34 mouse cellular contexts compared by ENCODE assay signal in the genomic region with DNA sequence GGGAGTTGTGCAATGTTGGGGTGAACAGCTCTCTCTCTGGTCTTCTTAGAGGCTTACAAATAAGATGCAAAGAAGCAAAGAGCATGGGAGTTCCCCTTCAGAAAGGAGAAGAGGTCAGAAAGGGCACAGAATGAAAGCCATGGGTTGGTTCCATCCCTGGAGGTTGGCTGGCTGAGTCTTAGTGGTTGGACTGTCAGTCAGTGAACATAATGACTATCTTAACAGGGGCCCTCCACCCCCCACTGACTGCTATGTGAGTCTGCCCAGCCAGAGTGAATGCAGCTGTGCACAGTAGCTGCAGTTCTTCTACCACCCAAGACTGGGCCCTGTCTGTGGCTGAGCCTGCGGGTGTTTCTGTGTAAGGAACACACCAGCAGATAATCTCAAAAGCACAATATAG. TPM values are rescaled to one million over a fixed set of nuclear protein-coding genes. Genes with fewer than 3 reads are reported as not detected.
DNase-seq lines count a peak whose midpoint lies in the region; ATAC-seq and TF ChIP-seq lines count a peak whose summit lies in the region.
"Had no signal": no experiment of that assay in that cellular context is flagged by ENCODE, and none has a peak within 500 bp of the region (broad histone marks: within the 10 kb centered on the region; RNA-seq: fewer than 3 reads in every experiment).

No protein-coding gene starts in this region.

- no peaks in the 10 kb centered on the region for H3K36me3 ChIP-seq in kidney, embryonic 16.5 days (ENCODE audit: insufficient read depth, low read length)
- H3K36me3 ChIP-seq in CH12.LX (replicated peaks in 1 of 2; ENCODE audit: control insufficient read depth in 1 of 2, insufficient read depth in 1 of 2, low read length in 1 of 2), result no peaks in the 10 kb centered on the region
- H3K36me3 ChIP-seq: forebrain, embryonic 10.5 days; G1E; hindbrain, embryonic 10.5 days; hindbrain, embryonic 13.5 days had no signal

- DNase-seq in embryo, embryonic 11 days, result peak; percentile 2
- no peak for DNase-seq in embryo, embryonic 9.5 days (ENCODE audit: extremely low spot score)
- no peak for DNase-seq in kidney, adult 11 months
- DNase-seq in kidney, postnatal 4 days, result peak; percentile 2 to 17
- no peak for DNase-seq in kidney, postnatal 14 days
- DNase-seq in CH12.LX (ENCODE audit: extremely low read depth), result peak; percentile 95
- no peak for DNase-seq in layer of hippocampus, postnatal 10 days (ENCODE audit: low spot score in 2 of 2)
- DNase-seq: adrenal gland, postnatal 10 days; adrenal gland, postnatal 36 days; cerebellum, adult 11 months; cerebellum, adult 2 months; cerebellum, adult 9-11 months; cerebellum, postnatal 25 days; gastrocnemius, postnatal 10 days; gastrocnemius, postnatal 36 days had no signal

- peak; percentile 10 for TF ChIP-seq RAD21 in CH12.LX (IDR thresholded peaks at IDR 0.05; ENCODE audit: low read depth, low read length)

- H3K4me3 ChIP-seq in kidney, embryonic 16.5 days (ENCODE audit: low read length), result no peak overlapping the region
- H3K4me3 ChIP-seq in CH12.LX (replicated peaks in 1 of 3; ENCODE audit: low read depth in 2 of 3, low read length in 2 of 3, poor library complexity in 1 of 3), result no peak overlapping the region
- H3K4me3 ChIP-seq: forebrain, embryonic 10.5 days; forebrain, embryonic 13.5 days; hindbrain, embryonic 10.5 days; hindbrain, embryonic 13.5 days had no signal

- no peaks in the 10 kb centered on the region for H3K4me1 ChIP-seq in kidney, embryonic 16.5 days (ENCODE audit: insufficient read depth, low read length)
- peaks cover 13 to 33% of the 10 kb centered on the region in 2 experiments for H3K4me1 ChIP-seq in CH12.LX (ENCODE audit: control insufficient read depth in 1 of 2, insufficient read depth in 2 of 2)
- H3K4me1 ChIP-seq: forebrain, embryonic 13.5 days; hindbrain, embryonic 13.5 days had no signal

- ATAC-seq in kidney, embryonic 16.5 days (ENCODE audit: low FRiP score, low TSS enrichment), result 0 out of 2 replicates have a peak, but pooled peaks have one; percentile 27
- ATAC-seq: forebrain, embryonic 13.5 days; forebrain, embryonic 16.5 days; hindbrain, embryonic 16.5 days; Patski had no signal

- in situ Hi-C loops in CH12.LX (cut with MboI; ENCODE audit: low pct_ligation_motif_present, low pct_unique_long_range_greater_than_20kb, low sequenced_read_pairs), result no loop called here

- no peaks in the 10 kb centered on the region for H3K27me3 ChIP-seq in kidney, embryonic 16.5 days (ENCODE audit: insufficient read depth, low read length)
- no peaks in the 10 kb centered on the region for H3K27me3 ChIP-seq in CH12.LX (replicated peaks)
- H3K27me3 ChIP-seq: forebrain, embryonic 13.5 days; hindbrain, embryonic 13.5 days; Patski had no signal

- dilution Hi-C loops in CH12.LX (cut with MboI; ENCODE audit: extremely low pct_ligation_motif_present, extremely low pct_unique_long_range_greater_than_20kb, low sequenced_read_pairs), result no loop called here

- H3K9me3 ChIP-seq in kidney, embryonic 16.5 days (ENCODE audit: low read length), result no peaks in the 10 kb centered on the region
- H3K9me3 ChIP-seq in CH12.LX (replicated peaks; ENCODE audit: low read length), result peaks cover 3% of the 10 kb centered on the region
- H3K9me3 ChIP-seq: forebrain, embryonic 10.5 days; forebrain, embryonic 13.5 days; hindbrain, embryonic 10.5 days; hindbrain, embryonic 13.5 days had no signal

- no peaks in the 10 kb centered on the region for H3K79me2 ChIP-seq in CH12.LX (replicated peaks; ENCODE audit: control insufficient read depth, extremely low read depth, insufficient read depth, poor library complexity, severe bottlenecking)

- no peak for TF ChIP-seq CTCF in CH12.LX (conservative IDR thresholded peaks at IDR 0.05 in 1 of 2, IDR thresholded peaks at IDR 0.05 in 1 of 2; ENCODE audit: low read depth in 2 of 2, low read length in 2 of 2)

- no peak overlapping the region for H3K9ac ChIP-seq in kidney, embryonic 16.5 days (replicated peaks; ENCODE audit: low read length)
- no peak overlapping the region; the same call in 1 of the 2 replicates for H3K9ac ChIP-seq in CH12.LX (ENCODE audit: insufficient read depth, low read depth)
- H3K9ac ChIP-seq: forebrain, embryonic 13.5 days; hindbrain, embryonic 13.5 days had no signal

- TF ChIP-seq POLR2A in CH12.LX (IDR thresholded peaks at IDR 0.05; ENCODE audit: low read depth, low read length), result 0 out of 2 replicates have a peak, but pooled peaks have one; percentile 36

- peak; percentile 69 for TF ChIP-seq EP300 in CH12.LX (IDR thresholded peaks at IDR 0.05; ENCODE audit: low read length)

- no peak overlapping the region for H3K4me2 ChIP-seq in kidney, embryonic 16.5 days (replicated peaks; ENCODE audit: low read depth, low read length)
- H3K4me2 ChIP-seq in CH12.LX (ENCODE audit: insufficient read depth, low read depth, poor library complexity, severe bottlenecking), result no peak overlapping the region
- H3K4me2 ChIP-seq: forebrain, embryonic 13.5 days; heart, embryonic 11.5 days; hindbrain, embryonic 13.5 days had no signal

- WGBS in kidney, embryonic 16.5 days, result 61% methylated on average over 1 of the region's 1 CpGs

- no peak overlapping the region for H3K27ac ChIP-seq in kidney, embryonic 16.5 days (ENCODE audit: low read length)
- H3K27ac ChIP-seq in CH12.LX (ENCODE audit: insufficient read depth, low read depth), result no peak overlapping the region
- H3K27ac ChIP-seq: forebrain, embryonic 10.5 days; forebrain, embryonic 13.5 days; hindbrain, embryonic 10.5 days; hindbrain, embryonic 13.5 days had no signal

TF ChIP-seq in CH12.LX, 34 proteins besides CTCF, POLR2A, EP300 and RAD21:
- no peak for TF ChIP-seq BHLHE40 (IDR thresholded peaks at IDR 0.05; ENCODE audit: low read depth, low read length)
- TF ChIP-seq NELFE (IDR thresholded peaks at IDR 0.05; ENCODE audit: low read depth, low read length), result peak; percentile 38; the same call in 1 of the 2 replicates
- TF ChIP-seq TCF12 (IDR thresholded peaks at IDR 0.05; ENCODE audit: low read depth, low read length), result peak; percentile 79
- no peak for TF ChIP-seq NRF1 (IDR thresholded peaks at IDR 0.05; ENCODE audit: low read depth, low read length)
- peak; percentile 57; the same call in 1 of the 2 replicates for TF ChIP-seq MEF2A (IDR thresholded peaks at IDR 0.05; ENCODE audit: borderline replicate concordance, low read depth, low read length)
- no peak for TF ChIP-seq USF2 (conservative IDR thresholded peaks at IDR 0.05; ENCODE audit: low read depth, low read length)
- no peak; the same call in 1 of the 2 replicates for TF ChIP-seq SMC3 (IDR thresholded peaks at IDR 0.05; ENCODE audit: low read depth, low read length)
- TF ChIP-seq MXI1 (IDR thresholded peaks at IDR 0.05; ENCODE audit: low read depth, low read length), result no peak
- TF ChIP-seq CHD1 (IDR thresholded peaks at IDR 0.05; ENCODE audit: low read depth, low read length), result no peak; the same call in 1 of the 2 replicates
- TF ChIP-seq ZNF384 (IDR thresholded peaks at IDR 0.05; ENCODE audit: low read depth, low read length), result no peak
- TF ChIP-seq POLR2AphosphoS2 (IDR thresholded peaks at IDR 0.05; ENCODE audit: low read depth, low read length), result no peak
- TF ChIP-seq IRF4 (IDR thresholded peaks at IDR 0.05; ENCODE audit: low read depth, low read length), result peak; percentile 77
- peak; percentile 67; the same call in 1 of the 2 replicates for TF ChIP-seq CHD2 (IDR thresholded peaks at IDR 0.05; ENCODE audit: low read length)
- TF ChIP-seq GABPA (IDR thresholded peaks at IDR 0.05; ENCODE audit: insufficient replicate concordance, low read depth, low read length), result no peak
- TF ChIP-seq MYC (IDR thresholded peaks at IDR 0.05; ENCODE audit: low read depth, low read length), result 0 out of 2 replicates have a peak, but pooled peaks have one; percentile 25
- TF ChIP-seq MAFK (IDR thresholded peaks at IDR 0.05; ENCODE audit: insufficient replicate concordance, low read length), result no peak
- TF ChIP-seq JUN (IDR thresholded peaks at IDR 0.05; ENCODE audit: insufficient read depth, low read depth, low read length), result no peak
- no peak for TF ChIP-seq PAX5 (IDR thresholded peaks at IDR 0.05; ENCODE audit: low read length)
- TF ChIP-seq ZKSCAN1 (IDR thresholded peaks at IDR 0.05; ENCODE audit: borderline replicate concordance, low read depth, low read length), result no peak
- TF ChIP-seq SIN3A (IDR thresholded peaks at IDR 0.05; ENCODE audit: low read length), result no peak; the same call in 1 of the 2 replicates
- TF ChIP-seq ELF1 (IDR thresholded peaks at IDR 0.05; ENCODE audit: low read depth, low read length), result no peak
- TF ChIP-seq E2F4 (IDR thresholded peaks at IDR 0.05; ENCODE audit: insufficient replicate concordance, low read depth, low read length), result no peak
- TF ChIP-seq ETS1 (conservative IDR thresholded peaks at IDR 0.05; ENCODE audit: low read depth, low read length), result peak; percentile 33
- no peak for TF ChIP-seq USF1 (IDR thresholded peaks at IDR 0.05; ENCODE audit: low read depth, low read length)
- TF ChIP-seq ZMIZ1 (IDR thresholded peaks at IDR 0.05; ENCODE audit: low read depth, low read length), result peak; percentile 21; the same call in 1 of the 2 replicates
- TF ChIP-seq RCOR1 (conservative IDR thresholded peaks at IDR 0.05; ENCODE audit: low read depth, low read length), result no peak
- TF ChIP-seq MAZ (IDR thresholded peaks at IDR 0.05; ENCODE audit: low read depth, low read length), result 0 out of 2 replicates have a peak, but pooled peaks have one; percentile 57
- peak; percentile 62; the same call in 1 of the 2 replicates for TF ChIP-seq TBP (conservative IDR thresholded peaks at IDR 0.05; ENCODE audit: low read depth, low read length)
- no peak for TF ChIP-seq MAX (IDR thresholded peaks at IDR 0.05; ENCODE audit: low read length)
- peak; percentile 32 for TF ChIP-seq HCFC1 (IDR thresholded peaks at IDR 0.05; ENCODE audit: low read depth, low read length)
- TF ChIP-seq ZC3H11A (IDR thresholded peaks at IDR 0.05; ENCODE audit: low read depth, low read length), result no peak
- TF ChIP-seq JUND (conservative IDR thresholded peaks at IDR 0.05; ENCODE audit: low read depth, low read length), result no peak
- no peak for TF ChIP-seq UBTF (IDR thresholded peaks at IDR 0.05; ENCODE audit: low read depth, low read length)
- TF ChIP-seq KAT2A (IDR thresholded peaks at IDR 0.05; ENCODE audit: insufficient replicate concordance, low read length), result no peak

RNA-seq across cellular contexts. Expression of gene Apcs, which starts 18.2 kb away (rescaled TPM):
- polyA plus RNA-seq in kidney, embryonic 16.5 days (2015; fragmentation: Nextera tagmentation; extraction: Ambion mirVana), result 3.2 and 4.6 TPM in 2 replicates
- total RNA-seq in CH12.LX (2012; rRNA removed), result 1.8 and 2.9 TPM in 2 replicates
- 4.7 and 5.7 TPM in 2 replicates for total RNA-seq in CH12.LX (2014; rRNA removed)
- 3.2 and 3.4 TPM in 2 replicates for polyA plus RNA-seq in CH12.LX (2012; ENCODE audit: insufficient read length, low read depth)
- not detected for total RNA-seq in layer of hippocampus, postnatal 10 days (2021)
- total RNA-seq: adrenal gland, adult 18-20 months; adrenal gland, postnatal 36 days; common myeloid progenitor, adult 5-6 weeks; G1E; gastrocnemius, adult 18-20 months; gastrocnemius, postnatal 10 days; gastrocnemius, postnatal 36 days; granulocyte monocyte progenitor cell, adult 5-6 weeks; heart, adult 8-10 months; heart, postnatal 25 days had no signal
- polyA plus RNA-seq: cerebellum, adult 2 months; embryonic facial prominence, embryonic 11.5 days; embryonic facial prominence, embryonic 14.5 days; forebrain, embryonic 10.5 days; forebrain, embryonic 13.5 days; forebrain, embryonic 16.5 days; G1E; heart, embryonic 14.5 days; hindbrain, embryonic 10.5 days; hindbrain, embryonic 13.5 days; hindbrain, embryonic 16.5 days; Patski had no signal

Comparison
In these comparisons a context has a peak if more than half of its experiments do, and no peak if none do; other contexts are left out.
1. DNase-seq: peak in embryo, embryonic 11 days (single experiment), kidney, postnatal 4 days (2 of 2) and CH12.LX (single experiment); none in embryo, embryonic 9.5 days (single experiment), kidney, adult 11 months (single experiment), kidney, postnatal 14 days (single experiment) and layer of hippocampus, postnatal 10 days (0 of 2).